Mouse (Mus musculus) brain, embryonic 14.5 days (tissue): Measurements from ENCODE around the gene Uqcc1.

ENCODE experiments used
- CTCF ChIP-seq: fragments of 200-500 bp; IDR thresholded peaks from 2 replicates; pipeline ENCODE4 v1.5.1; 2012; ENCODE audit warnings: inconsistent platforms, mild to moderate bottlenecking, moderate library complexity, borderline replicate concordance; ENCODE audit not compliant: insufficient read depth, insufficient read length; ENCODE audit errors: extremely low read depth
- POLR2A ChIP-seq: fragments of 200-500 bp; IDR thresholded peaks from 2 replicates; pipeline ENCODE4 v1.6.1; 2012; ENCODE audit warnings: mild to moderate bottlenecking, inconsistent platforms, borderline replicate concordance; ENCODE audit not compliant: poor library complexity, insufficient read depth, insufficient read length, severe bottlenecking; ENCODE audit errors: extremely low read depth

- TF ChIP-seq POLR2A (no peak), CTCF (no peak)
These were observed 35.6 kb downstream of the Uqcc1 start for GRCm38 (mm10) chr2:155894307-155895045.
